Mouse (Mus musculus) CH12.LX (cell line): Measurements from ENCODE around the gene Fam185a. TPM values are rescaled to one million over a fixed set of nuclear protein-coding genes. Genes with fewer than 3 reads are reported as not detected.

Experiments used
- DNase-seq: peaks from one replicate; pipeline ENCODE4 v3.0.0-alpha.2; 2013; ENCODE audit errors: extremely low read depth
- H3K27ac ChIP-seq: 2 replicates; pipeline ENCODE4 v1.5.1; 2012; ENCODE audit warnings: low read depth, mild to moderate bottlenecking, control low read depth, moderate library complexity; ENCODE audit not compliant: insufficient read depth
- H3K27me3 ChIP-seq: replicated peaks from 2 replicates; pipeline ENCODE3; 2012; ENCODE audit warnings: inconsistent platforms
- H3K36me3 ChIP-seq, 2 experiments: replicated peaks in 1 of 2; 2 replicates each; pipeline versions ENCODE3 to v1.6.1; 2012; ENCODE audit warnings: inconsistent platforms in 1 of 2, low read length in 1 of 2, mild to moderate bottlenecking in 1 of 2, mixed read lengths in 1 of 2, moderate library complexity in 1 of 2; ENCODE audit not compliant: control insufficient read depth in 1 of 2, insufficient read depth in 1 of 2
- H3K4me1 ChIP-seq, 2 experiments: 2 replicates each; pipeline ENCODE4 v1.6.1; 2012; ENCODE audit warnings: inconsistent platforms in 1 of 2, moderate library complexity in 1 of 2; ENCODE audit not compliant: insufficient read depth in 2 of 2, control insufficient read depth in 1 of 2
- H3K4me2 ChIP-seq: 2 replicates; pipeline ENCODE4 v1.6.1; 2012; ENCODE audit warnings: low read depth, mild to moderate bottlenecking, control low read depth; ENCODE audit not compliant: poor library complexity, insufficient read depth, severe bottlenecking
- H3K4me3 ChIP-seq, 3 experiments: fragments of 150-350 bp in 1 of 3; sonication (generic) in 1 of 3; replicated peaks in 1 of 3; 2 replicates each; pipeline versions ENCODE3 to v1.5.1; 2011 to 2012; ENCODE audit warnings: low read depth in 2 of 3, low read length in 2 of 3, mild to moderate bottlenecking in 2 of 3, moderate library complexity in 2 of 3, control low read depth in 1 of 3, improper control_type of control experiment in 1 of 3, inconsistent platforms in 1 of 3, mixed read lengths in 1 of 3; ENCODE audit not compliant: poor library complexity in 1 of 3
- H3K79me2 ChIP-seq: replicated peaks from 2 replicates; pipeline ENCODE4 v1.6.1; 2012; ENCODE audit warnings: mild to moderate bottlenecking, moderate library complexity; ENCODE audit not compliant: control insufficient read depth, poor library complexity, insufficient read depth, severe bottlenecking; ENCODE audit errors: extremely low read depth
- H3K9ac ChIP-seq: 2 replicates; pipeline ENCODE4 v1.6.1; 2012; ENCODE audit warnings: low read depth, mild to moderate bottlenecking, control low read depth, moderate library complexity; ENCODE audit not compliant: insufficient read depth
- H3K9me3 ChIP-seq: replicated peaks from 2 replicates; pipeline ENCODE3; 2012; ENCODE audit warnings: low read length, inconsistent platforms, mixed read lengths
- CTCF ChIP-seq, 2 experiments: IDR thresholded peaks in 1 of 2; conservative IDR thresholded peaks in 1 of 2; 2 replicates each; pipeline ENCODE4 v1.5.1; 2011 to 2012; ENCODE audit warnings: low read depth in 2 of 2, low read length in 2 of 2, improper control_type of control experiment in 1 of 2, inconsistent platforms in 1 of 2, mild to moderate bottlenecking in 1 of 2, moderate library complexity in 1 of 2
- ELF1 ChIP-seq: IDR thresholded peaks from 2 replicates; pipeline ENCODE4 v1.6.1; 2014; ENCODE audit warnings: low read depth, mild to moderate bottlenecking, inconsistent platforms, low read length, improper control_type of control experiment
- EP300 ChIP-seq: IDR thresholded peaks from 2 replicates; pipeline ENCODE4 v1.6.1; 2011; ENCODE audit warnings: low read length, improper control_type of control experiment
- ETS1 ChIP-seq: conservative IDR thresholded peaks from 2 replicates; pipeline ENCODE4 v1.6.1; 2012; ENCODE audit warnings: low read depth, mild to moderate bottlenecking, inconsistent platforms, low read length, improper control_type of control experiment, moderate library complexity
- GABPA ChIP-seq: IDR thresholded peaks from 2 replicates; pipeline ENCODE4 v1.6.1; 2012; ENCODE audit warnings: low read depth, low read length, improper control_type of control experiment, inconsistent platforms; ENCODE audit not compliant: insufficient replicate concordance
- HCFC1 ChIP-seq: IDR thresholded peaks from 2 replicates; pipeline ENCODE4 v1.6.1; 2012; ENCODE audit warnings: low read depth, mild to moderate bottlenecking, inconsistent platforms, low read length, improper control_type of control experiment
- IRF4 ChIP-seq: IDR thresholded peaks from 2 replicates; pipeline ENCODE4 v1.6.1; 2014; ENCODE audit warnings: low read depth, mild to moderate bottlenecking, inconsistent platforms, low read length, improper control_type of control experiment
- JUND ChIP-seq: conservative IDR thresholded peaks from 2 replicates; pipeline ENCODE4 v1.6.1; 2011; ENCODE audit warnings: low read depth, low read length, improper control_type of control experiment
- MAX ChIP-seq: IDR thresholded peaks from 2 replicates; pipeline ENCODE4 v1.6.1; 2011; ENCODE audit warnings: low read length, improper control_type of control experiment
- MYC ChIP-seq: IDR thresholded peaks from 2 replicates; pipeline ENCODE4 v1.6.1; 2011; ENCODE audit warnings: low read depth, mild to moderate bottlenecking, improper control_type of control experiment, low read length
- POLR2A ChIP-seq: IDR thresholded peaks from 2 replicates; pipeline ENCODE4 v1.6.1; 2011; ENCODE audit warnings: low read depth, mild to moderate bottlenecking, improper control_type of control experiment, low read length
- RAD21 ChIP-seq: IDR thresholded peaks from 2 replicates; pipeline ENCODE4 v1.6.1; 2011; ENCODE audit warnings: low read depth, mild to moderate bottlenecking, low read length, improper control_type of control experiment, moderate library complexity
- RCOR1 ChIP-seq: conservative IDR thresholded peaks from 2 replicates; pipeline ENCODE4 v1.6.1; 2012; ENCODE audit warnings: low read depth, mild to moderate bottlenecking, inconsistent platforms, low read length, improper control_type of control experiment
- SMC3 ChIP-seq: IDR thresholded peaks from 2 replicates; pipeline ENCODE4 v1.6.1; 2011; ENCODE audit warnings: low read depth, low read length, improper control_type of control experiment
- TBP ChIP-seq: conservative IDR thresholded peaks from 2 replicates; pipeline ENCODE4 v1.6.1; 2011; ENCODE audit warnings: low read depth, low read length, improper control_type of control experiment
- UBTF ChIP-seq: IDR thresholded peaks from 2 replicates; pipeline ENCODE4 v1.6.1; 2012; ENCODE audit warnings: low read depth, mild to moderate bottlenecking, inconsistent platforms, low read length, improper control_type of control experiment, moderate library complexity
- USF2 ChIP-seq: conservative IDR thresholded peaks from 2 replicates; pipeline ENCODE4 v1.6.1; 2011; ENCODE audit warnings: low read depth, low read length, improper control_type of control experiment
- ZMIZ1 ChIP-seq: IDR thresholded peaks from 2 replicates; pipeline ENCODE4 v1.6.1; 2012; ENCODE audit warnings: low read depth, mild to moderate bottlenecking, inconsistent platforms, low read length, improper control_type of control experiment
- ZNF384 ChIP-seq: IDR thresholded peaks from 2 replicates; pipeline ENCODE4 v1.6.1; 2012; ENCODE audit warnings: low read depth, low read length, improper control_type of control experiment, inconsistent platforms
- dilution Hi-C: fragments of 300-500 bp; cut with MboI; formaldehyde crosslinking; loops from 2 replicates; pipeline ENCODE4 v1.14.3; 2020; ENCODE audit warnings: low sequenced_read_pairs; ENCODE audit not compliant: extremely low pct_unique_long_range_greater_than_20kb, extremely low pct_ligation_motif_present
- in situ Hi-C: fragments of 300-500 bp; cut with MboI; formaldehyde crosslinking; loops from 3 replicates; pipeline ENCODE4 v1.14.3; 2019; ENCODE audit warnings: low sequenced_read_pairs, low pct_ligation_motif_present, low pct_unique_long_range_greater_than_20kb, mixed read lengths
- polyA plus RNA-seq: library from polyadenylated mRNA; unstranded; fragments of >175 nt; gene quantifications from 2 replicates; pipeline ENCODE4 v1.2.1, GENCODE M21; 2012; ENCODE audit warnings: low read depth; ENCODE audit not compliant: insufficient read length
- total RNA-seq, 2 experiments: library from RNA; depleted of rRNA; stranded (reverse); fragments of 300-350 nt in 1 of 2; fragments of >200 nt in 1 of 2; gene quantifications; 2 replicates each; pipeline ENCODE4 v1.2.3; 2012 to 2014

Gene Fam185a
- total and polyA plus RNA-seq, 3 experiments, result 13.4 to 30.6 (median 16.1) TPM

- dilution Hi-C loops, result no loop called here
- Histone ChIP-seq H3K9me3 (peaks cover 3% of the 10 kb centered on the region), H3K4me3 (no peak overlapping the region)
- TF ChIP-seq MAX (no peak), EP300 (no peak), IRF4 (no peak)
- TF ChIP-seq, all 38 proteins: peak for 0
- Histone ChIP-seq H3K79me2 (no peaks in the 10 kb centered on the region), H3K36me3 (no peaks in the 10 kb centered on the region), H3K4me1 (peaks cover 7 to 17% of the 10 kb centered on the region in 2 experiments), H3K27me3 (no peaks in the 10 kb centered on the region), H3K27ac (no peak overlapping the region), H3K4me2 (no peak overlapping the region), H3K9ac (no peak overlapping the region)
- DNase-seq, result no peak
- in situ Hi-C loops, result no loop called here
Observed at GRCm38 (mm10) chr5:21519166-21519565, 94.4 kb downstream of the Fam185a start.

DNA sequence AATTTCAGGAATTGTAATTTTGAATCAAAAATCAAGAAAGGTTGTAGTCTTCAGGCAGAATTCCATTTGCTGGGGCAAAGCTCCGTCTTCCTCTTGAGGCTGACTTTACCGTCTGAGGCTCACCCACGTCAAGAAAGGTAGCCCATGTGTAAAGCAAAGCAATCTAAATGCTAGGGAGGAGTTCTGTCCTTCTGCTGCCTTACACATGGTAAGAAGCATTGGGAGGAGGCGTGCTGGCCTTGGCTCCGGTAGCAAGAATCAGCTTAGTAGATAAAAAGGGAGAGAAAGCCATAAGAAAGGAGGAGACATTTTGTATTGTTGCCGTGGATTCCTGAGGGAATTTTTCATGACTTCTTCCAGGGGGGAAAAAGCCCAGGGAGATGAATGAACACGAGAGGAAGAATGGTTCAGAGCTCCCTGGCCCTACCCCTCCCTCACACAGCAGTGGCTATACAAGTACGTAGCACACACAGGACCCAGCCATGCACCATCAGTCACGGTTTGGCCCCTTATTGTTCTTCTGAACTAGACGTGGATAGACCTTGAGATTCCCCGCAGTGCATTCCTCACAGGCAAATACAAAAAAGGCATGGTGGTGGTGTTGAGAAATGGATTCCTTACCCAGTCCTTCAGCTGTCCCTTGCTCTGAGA is 102.2 kb downstream of the Fam185a start:
- no peak for TF ChIP-seq RAD21
- no peak for TF ChIP-seq GABPA
- TF ChIP-seq ETS1, result no peak
- TF ChIP-seq ZMIZ1, result no peak
- no peak for TF ChIP-seq JUND
- no peak for TF ChIP-seq POLR2A
- TF ChIP-seq MAX, result no peak
- TF ChIP-seq RCOR1, result no peak
- TF ChIP-seq ZNF384, result no peak
- no peak for TF ChIP-seq CTCF (conservative IDR thresholded peaks at IDR 0.05 in 1 of 2, IDR thresholded peaks at IDR 0.05 in 1 of 2; ENCODE audit: low read depth in 2 of 2, low read length in 2 of 2)
- TF ChIP-seq ELF1, result no peak
- no peak for TF ChIP-seq TBP
- TF ChIP-seq EP300, result no peak
- no peak for TF ChIP-seq SMC3
- no peak for TF ChIP-seq MYC
- TF ChIP-seq HCFC1, result no peak
- no peak for TF ChIP-seq USF2
- no peak for TF ChIP-seq UBTF
- dilution Hi-C loops (no loop called here), in situ Hi-C loops (no loop called here)
- no peak overlapping the region for H3K9ac ChIP-seq
- no peak overlapping the region for H3K4me3 ChIP-seq
- no peak overlapping the region for H3K4me2 ChIP-seq
- no peaks in the 10 kb centered on the region for H3K36me3 ChIP-seq
- no peaks in the 10 kb centered on the region for H3K27me3 ChIP-seq
- no peaks in the 10 kb centered on the region for H3K79me2 ChIP-seq
- H3K4me1 ChIP-seq, result peaks cover 0 to 11% of the 10 kb centered on the region in 2 experiments; a peak in 3 of 4 replicates
- peaks cover 4% of the 10 kb centered on the region for H3K9me3 ChIP-seq
- H3K27ac ChIP-seq, result no peak overlapping the region
- DNase-seq, result no peak
